Mouse (Mus musculus): ENCODE measurements around the gene Ttll9. TPM values are rescaled to one million over a fixed set of nuclear protein-coding genes. Genes with fewer than 3 reads are reported as not detected.

The Ttll9 gene
- polyA plus RNA-seq, 1 experiment from 2014 or later: 3.5 TPM

GRCm38 (mm10) chr2:152933614-152934013 is 28.7 kb upstream of the Ttll9 start:
- 0 out of 2 replicates have a peak, but pooled peaks cover 3% of the 10 kb centered on the region for H3K27me3 ChIP-seq (replicated peaks; ENCODE audit: control insufficient read depth, insufficient read depth, low read length)
- no peaks in the 10 kb centered on the region for H3K36me3 ChIP-seq (ENCODE audit: control insufficient read depth, insufficient read depth)
- no peak for ATAC-seq
- H3K4me3 ChIP-seq (replicated peaks; ENCODE audit: low read length): no peak overlapping the region
- no peak overlapping the region for H3K9ac ChIP-seq (replicated peaks; ENCODE audit: low read depth, low read length)
- H3K4me2 ChIP-seq (ENCODE audit: low read length): no peak overlapping the region
- 32% methylated on average over 4 of the region's 5 CpGs for WGBS
- H3K4me1 ChIP-seq (replicated peaks; ENCODE audit: control insufficient read depth, insufficient read depth, low read length): no peaks in the 10 kb centered on the region
- H3K27ac ChIP-seq (ENCODE audit: low read length): no peak overlapping the region
- H3K9me3 ChIP-seq (ENCODE audit: control insufficient read depth, low read length): no peaks in the 10 kb centered on the region

- Histone ChIP-seq H3K27me3 (replicated peaks; ENCODE audit: control insufficient read depth, insufficient read depth, low read length) (peaks cover 45% of the 10 kb centered on the region), H3K4me1 (replicated peaks; ENCODE audit: control insufficient read depth, insufficient read depth, low read length) (peaks cover 12% of the 10 kb centered on the region), H3K9me3 (ENCODE audit: control insufficient read depth, low read length) (no peaks in the 10 kb centered on the region), H3K36me3 (ENCODE audit: control insufficient read depth, insufficient read depth) (no peaks in the 10 kb centered on the region), H3K4me2 (ENCODE audit: low read length) (no peak overlapping the region), H3K27ac (ENCODE audit: low read length) (no peak overlapping the region), H3K4me3 (replicated peaks; ENCODE audit: low read length) (no peak overlapping the region), H3K9ac (replicated peaks; ENCODE audit: low read depth, low read length) (no peak overlapping the region)
- no peak for ATAC-seq
- 15% methylated on average over 4 of the region's 4 CpGs for WGBS
Observed at GRCm38 (mm10) chr2:152939846-152940245, 22.4 kb upstream of the Ttll9 start.

- ATAC-seq: no peak
- H3K4me1 ChIP-seq (replicated peaks; ENCODE audit: control insufficient read depth, insufficient read depth, low read length): peaks cover 12% of the 10 kb centered on the region
- H3K27ac ChIP-seq (ENCODE audit: low read length): no peak overlapping the region
- no peaks in the 10 kb centered on the region for H3K36me3 ChIP-seq (ENCODE audit: control insufficient read depth, insufficient read depth)
- peaks cover 50% of the 10 kb centered on the region for H3K27me3 ChIP-seq (replicated peaks; ENCODE audit: control insufficient read depth, insufficient read depth, low read length)
- WGBS: 74% methylated on average over 6 of the region's 6 CpGs
- no peaks in the 10 kb centered on the region for H3K9me3 ChIP-seq (ENCODE audit: control insufficient read depth, low read length)
- H3K9ac ChIP-seq (replicated peaks; ENCODE audit: low read depth, low read length): no peak overlapping the region
- H3K4me3 ChIP-seq (replicated peaks; ENCODE audit: low read length): no peak overlapping the region
- no peak overlapping the region for H3K4me2 ChIP-seq (ENCODE audit: low read length)
Observed at GRCm38 (mm10) chr2:152941106-152941505, 21.2 kb upstream of the Ttll9 start.

GRCm38 (mm10) chr2:152941776-152942175 is 20.5 kb upstream of the Ttll9 start:
- 41% methylated on average over 7 of the region's 7 CpGs for WGBS
- peaks cover 50% of the 10 kb centered on the region for H3K27me3 ChIP-seq (replicated peaks; ENCODE audit: control insufficient read depth, insufficient read depth, low read length)

DNA sequence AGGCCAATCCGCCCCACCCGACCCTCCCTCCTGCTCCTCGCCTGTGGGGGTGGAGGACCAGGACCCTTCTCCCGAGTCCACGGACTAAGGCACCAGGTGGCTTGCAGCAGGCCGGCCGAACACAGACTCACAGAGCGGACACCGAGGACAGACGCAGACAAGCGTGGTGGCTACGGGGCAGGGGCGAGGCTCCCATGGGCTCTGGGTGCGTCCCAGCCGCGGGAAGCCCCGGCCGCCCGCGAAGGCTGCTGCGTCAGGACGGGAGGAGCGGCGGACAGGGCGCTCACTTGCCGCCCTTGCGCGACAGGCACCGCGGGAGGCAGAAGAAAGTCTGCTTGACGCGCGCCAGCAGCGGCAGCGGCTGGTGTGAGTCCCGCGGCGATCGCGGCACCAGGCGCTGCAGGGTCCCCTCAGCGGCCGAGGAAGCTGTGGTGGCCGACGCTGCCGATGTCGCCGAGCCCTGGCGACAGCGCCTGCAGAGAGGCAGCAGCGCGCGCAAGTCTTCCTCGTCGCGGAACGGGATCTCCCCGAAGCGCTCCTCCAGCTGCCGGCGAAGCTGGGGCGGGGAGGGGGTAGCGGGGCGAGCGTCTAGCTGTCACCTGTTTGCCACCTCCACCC is 19.3 kb upstream of the Ttll9 start:
- peaks cover 50% of the 10 kb centered on the region for H3K27me3 ChIP-seq (replicated peaks; ENCODE audit: control insufficient read depth, insufficient read depth, low read length)
- no peak for ATAC-seq
- peak overlapping the region; percentile 82 for H3K4me2 ChIP-seq (ENCODE audit: low read length)
- under 1% methylated on average over 62 of the region's 65 CpGs for WGBS
- H3K36me3 ChIP-seq (ENCODE audit: control insufficient read depth, insufficient read depth): no peaks in the 10 kb centered on the region
- no peaks in the 10 kb centered on the region for H3K9me3 ChIP-seq (ENCODE audit: control insufficient read depth, low read length)
- peaks cover 20% of the 10 kb centered on the region for H3K4me1 ChIP-seq (replicated peaks; ENCODE audit: control insufficient read depth, insufficient read depth, low read length)
- H3K9ac ChIP-seq (replicated peaks; ENCODE audit: low read depth, low read length): peak overlapping the region; percentile 55
- peak overlapping the region; percentile 45 for H3K4me3 ChIP-seq (replicated peaks; ENCODE audit: low read length)
- H3K27ac ChIP-seq (ENCODE audit: low read length): no peak overlapping the region

More at GRCm38 (mm10) chr2:152941776-152942175, 20.5 kb upstream of the Ttll9 start:
- H3K4me1 ChIP-seq (replicated peaks; ENCODE audit: control insufficient read depth, insufficient read depth, low read length): peaks cover 12% of the 10 kb centered on the region
- H3K4me2 ChIP-seq (ENCODE audit: low read length): no peak overlapping the region
- no peaks in the 10 kb centered on the region for H3K36me3 ChIP-seq (ENCODE audit: control insufficient read depth, insufficient read depth)
- no peak overlapping the region for H3K27ac ChIP-seq (ENCODE audit: low read length)
- H3K4me3 ChIP-seq (replicated peaks; ENCODE audit: low read length): no peak overlapping the region
- no peak overlapping the region for H3K9ac ChIP-seq (replicated peaks; ENCODE audit: low read depth, low read length)
- no peak for ATAC-seq
- no peaks in the 10 kb centered on the region for H3K9me3 ChIP-seq (ENCODE audit: control insufficient read depth, low read length)

DNA sequence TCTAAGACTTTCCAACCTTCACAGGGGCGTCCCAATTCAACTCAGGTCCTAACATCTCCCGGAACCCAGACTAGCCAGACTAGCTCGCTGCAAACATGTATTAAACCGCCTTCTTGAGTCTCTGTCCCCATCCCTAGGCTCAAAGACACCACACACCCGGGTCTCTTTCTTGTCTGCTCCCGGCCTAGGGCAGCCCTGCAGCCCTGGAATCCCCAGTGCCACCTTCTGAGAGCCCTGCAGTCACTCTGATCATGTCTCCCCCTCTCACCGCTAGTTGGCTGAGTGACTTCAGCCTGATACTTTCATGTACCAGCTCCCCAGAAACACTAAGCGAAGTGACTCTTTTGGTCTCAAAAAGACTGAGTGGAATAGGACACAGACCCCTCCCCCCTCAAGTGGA is 18.7 kb upstream of the Ttll9 start:
- no peak overlapping the region for H3K9ac ChIP-seq (replicated peaks; ENCODE audit: low read depth, low read length)
- H3K36me3 ChIP-seq (ENCODE audit: control insufficient read depth, insufficient read depth): no peaks in the 10 kb centered on the region
- peak overlapping the region; percentile 82 for H3K4me2 ChIP-seq (ENCODE audit: low read length)
- no peak overlapping the region for H3K27ac ChIP-seq (ENCODE audit: low read length)
- H3K4me1 ChIP-seq (replicated peaks; ENCODE audit: control insufficient read depth, insufficient read depth, low read length): peaks cover 20% of the 10 kb centered on the region
- peak overlapping the region; percentile 45 for H3K4me3 ChIP-seq (replicated peaks; ENCODE audit: low read length)
- WGBS: 5% methylated on average over 8 of the region's 8 CpGs
- peaks cover 50% of the 10 kb centered on the region for H3K27me3 ChIP-seq (replicated peaks; ENCODE audit: control insufficient read depth, insufficient read depth, low read length)
- H3K9me3 ChIP-seq (ENCODE audit: control insufficient read depth, low read length): no peaks in the 10 kb centered on the region
- ATAC-seq: no peak

DNA sequence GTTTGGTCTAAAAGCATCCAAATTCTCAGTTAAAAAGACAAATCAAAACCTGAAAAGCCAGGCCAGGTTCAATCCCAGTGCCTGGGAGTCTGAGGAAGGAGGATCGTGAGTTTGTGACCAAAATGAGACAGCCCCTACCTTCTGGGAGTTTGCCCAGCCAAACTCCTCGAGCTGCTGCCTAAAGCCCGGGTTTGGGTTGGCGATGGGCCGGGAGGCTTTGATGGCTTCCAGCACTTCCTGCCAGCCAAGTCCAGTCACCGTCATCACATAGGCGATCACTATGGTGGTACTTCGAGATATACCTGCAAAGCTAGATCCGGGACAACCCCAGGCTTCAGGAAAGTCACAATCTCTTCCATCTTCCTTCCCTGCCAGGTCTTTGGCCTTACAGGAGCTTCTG is 18.3 kb upstream of the Ttll9 start:
- H3K4me1 ChIP-seq (replicated peaks; ENCODE audit: control insufficient read depth, insufficient read depth, low read length): peaks cover 20% of the 10 kb centered on the region
- no peaks in the 10 kb centered on the region for H3K36me3 ChIP-seq (ENCODE audit: control insufficient read depth, insufficient read depth)
- peaks cover 50% of the 10 kb centered on the region for H3K27me3 ChIP-seq (replicated peaks; ENCODE audit: control insufficient read depth, insufficient read depth, low read length)
- ATAC-seq: no peak
- H3K9ac ChIP-seq (replicated peaks; ENCODE audit: low read depth, low read length): no peak overlapping the region
- H3K9me3 ChIP-seq (ENCODE audit: control insufficient read depth, low read length): no peaks in the 10 kb centered on the region
- H3K4me3 ChIP-seq (replicated peaks; ENCODE audit: low read length): no peak overlapping the region
- H3K27ac ChIP-seq (ENCODE audit: low read length): no peak overlapping the region
- WGBS: 63% methylated on average over 9 of the region's 9 CpGs
- no peak overlapping the region for H3K4me2 ChIP-seq (ENCODE audit: low read length)

- H3K4me3 ChIP-seq (replicated peaks; ENCODE audit: low read length): no peak overlapping the region
- no peaks in the 10 kb centered on the region for H3K9me3 ChIP-seq (ENCODE audit: control insufficient read depth, low read length)
- peak; percentile 31; the same call in 1 of the 2 replicates for ATAC-seq
- H3K27ac ChIP-seq (ENCODE audit: low read length): peak overlapping the region; percentile 69
- H3K27me3 ChIP-seq (replicated peaks; ENCODE audit: control insufficient read depth, insufficient read depth, low read length): peaks cover 33% of the 10 kb centered on the region
- no peak overlapping the region for H3K4me2 ChIP-seq (ENCODE audit: low read length)
- 49% methylated on average over 7 of the region's 7 CpGs for WGBS
- no peak overlapping the region for H3K9ac ChIP-seq (replicated peaks; ENCODE audit: low read depth, low read length)
- H3K36me3 ChIP-seq (ENCODE audit: control insufficient read depth, insufficient read depth): no peaks in the 10 kb centered on the region
- H3K4me1 ChIP-seq (replicated peaks; ENCODE audit: control insufficient read depth, insufficient read depth, low read length): peaks cover 28% of the 10 kb centered on the region
Observed at GRCm38 (mm10) chr2:152947098-152947497, 15.2 kb upstream of the Ttll9 start.

DNA sequence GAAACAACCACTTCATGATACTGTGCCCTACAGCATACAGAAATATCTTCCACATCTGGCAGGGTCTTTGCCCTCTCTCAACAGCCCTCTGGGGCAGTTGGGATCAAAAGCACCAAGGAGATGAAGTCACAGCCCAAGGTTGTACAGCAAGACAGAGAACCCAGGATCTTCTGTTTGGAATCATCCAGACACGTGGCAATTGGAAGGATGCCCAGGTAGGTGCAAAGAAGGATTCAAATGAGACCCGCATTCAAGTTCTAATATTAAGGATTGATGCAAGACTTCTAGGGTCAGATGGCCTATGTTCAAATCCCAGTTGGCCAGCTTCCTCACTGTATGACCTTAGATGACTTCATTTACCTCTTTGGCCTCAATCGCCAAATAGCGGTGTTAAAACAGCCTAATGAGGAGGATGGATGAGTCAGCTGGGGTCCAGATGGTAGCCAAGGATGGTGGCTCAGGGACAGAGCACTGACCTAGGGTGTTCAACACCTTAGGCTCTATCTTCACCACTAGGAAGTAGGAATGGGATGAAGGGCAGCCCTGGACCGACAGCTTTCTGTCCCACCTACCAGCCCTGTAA is 13.8 kb upstream of the Ttll9 start:
- Histone ChIP-seq H3K27me3 (replicated peaks; ENCODE audit: control insufficient read depth, insufficient read depth, low read length) (peaks cover 24% of the 10 kb centered on the region), H3K9ac (replicated peaks; ENCODE audit: low read depth, low read length) (no peak overlapping the region), H3K4me3 (replicated peaks; ENCODE audit: low read length) (no peak overlapping the region), H3K4me2 (ENCODE audit: low read length) (no peak overlapping the region), H3K36me3 (ENCODE audit: control insufficient read depth, insufficient read depth) (no peaks in the 10 kb centered on the region), H3K27ac (ENCODE audit: low read length) (no peak overlapping the region), H3K9me3 (ENCODE audit: control insufficient read depth, low read length) (no peaks in the 10 kb centered on the region), H3K4me1 (replicated peaks; ENCODE audit: control insufficient read depth, insufficient read depth, low read length) (peaks cover 19% of the 10 kb centered on the region)
- WGBS: 84% methylated on average over 5 of the region's 5 CpGs
- no peak for ATAC-seq
